Mouse (Mus musculus): ENCODE measurements at regions not wholly inside any gene's neighbourhood (a gene's known extent, or its start where the extent isn't known, plus 50 kb on each side); places are given as distances from the start of the nearest gene placed in this dataset.
A peak's percentile ranks its signal among the peaks of the same experiment; 100 is the strongest.
"Not testable (repeated sequence)": the region's sequence is repeated elsewhere in the genome, so short reads cannot be mapped to it uniquely, and the experiment has no call there.

GRCm38 (mm10) chr14:13055198-13055597 is 229.4 kb upstream of the Synpr start:
- DNase-seq (ENCODE audit: low spot score), result no peak

GRCm38 (mm10) chr14:13042536-13042935 is 219.7 kb upstream of the Cadps start:
- DNase-seq (ENCODE audit: low spot score), result not testable (repeated sequence)

GRCm38 (mm10) chr14:13041741-13042140 is 218.9 kb upstream of the Cadps start:
- DNase-seq (ENCODE audit: low spot score), result no peak

GRCm38 (mm10) chr14:13040176-13040575 is 217.3 kb upstream of the Cadps start:
- no peak for DNase-seq (ENCODE audit: low spot score)

- DNase-seq (ENCODE audit: low spot score), result peak; percentile 60
Measured at GRCm38 (mm10) chr14:13037426-13037825, 214.5 kb upstream of the Cadps start.

- no peak for DNase-seq (ENCODE audit: low spot score)
Measured at GRCm38 (mm10) chr14:13029794-13030193, 206.9 kb upstream of the Cadps start.

GRCm38 (mm10) chr14:13022744-13023143 is 199.9 kb upstream of the Cadps start:
- DNase-seq (ENCODE audit: low spot score), result no peak

GRCm38 (mm10) chr14:13011099-13011498 is 188.2 kb upstream of the Cadps start:
- DNase-seq (ENCODE audit: low spot score), result no peak

- peak; percentile 77 for DNase-seq (ENCODE audit: low spot score)
Measured at GRCm38 (mm10) chr14:13000997-13001699, 178.3 kb upstream of the Cadps start.

GRCm38 (mm10) chr14:12979416-12979815 is 156.5 kb upstream of the Cadps start:
- DNase-seq (ENCODE audit: low spot score), result no peak

- no peak for DNase-seq (ENCODE audit: low spot score)
Measured at GRCm38 (mm10) chr14:12966441-12966840, 143.6 kb upstream of the Cadps start.

- DNase-seq (ENCODE audit: low spot score), result not testable (repeated sequence)
Measured at GRCm38 (mm10) chr14:12957896-12958295, 135.0 kb upstream of the Cadps start.

- DNase-seq (ENCODE audit: low spot score), result no peak
Measured at GRCm38 (mm10) chr14:12950922-12951321, 128.0 kb upstream of the Cadps start.

- DNase-seq (ENCODE audit: low spot score), result no peak
Measured at GRCm38 (mm10) chr14:12938638-12939293, 115.9 kb upstream of the Cadps start.

- no peak for DNase-seq (ENCODE audit: low spot score)
Measured at GRCm38 (mm10) chr14:12936343-12936742, 113.5 kb upstream of the Cadps start.

GRCm38 (mm10) chr14:12931668-12932384 is 108.9 kb upstream of the Cadps start:
- DNase-seq (ENCODE audit: low spot score), result peak; percentile 5

GRCm38 (mm10) chr14:12923617-12924016 is 100.7 kb upstream of the Cadps start:
- peak; percentile 16 for DNase-seq (ENCODE audit: low spot score)

GRCm38 (mm10) chr14:12915431-12915830 is 92.6 kb upstream of the Cadps start:
- no peak for DNase-seq (ENCODE audit: low spot score)

GRCm38 (mm10) chr14:12913956-12914355 is 91.1 kb upstream of the Cadps start:
- no peak for DNase-seq (ENCODE audit: low spot score)

GRCm38 (mm10) chr14:12913421-12913820 is 90.5 kb upstream of the Cadps start:
- no peak for DNase-seq (ENCODE audit: low spot score)

GRCm38 (mm10) chr14:12877337-12877662 is 54.4 kb upstream of the Cadps start:
- DNase-seq (ENCODE audit: low spot score), result no peak

GRCm38 (mm10) chr14:12876417-12877336 is 53.8 kb upstream of the Cadps start:
- no peak for DNase-seq (ENCODE audit: low spot score)
